Mouse (Mus musculus) cortical plate, adult 2 months (tissue): ENCODE measurements around the gene Pla2g2f.

Experiments used
- CTCF ChIP-seq: fragments of 200-500 bp; IDR thresholded peaks from 2 replicates; pipeline ENCODE4 v1.5.1; 2011; ENCODE audit warnings: mild to moderate bottlenecking, control low read depth, low read length; ENCODE audit not compliant: insufficient read depth; ENCODE audit errors: extremely low read depth
- POLR2A ChIP-seq: fragments of 200-500 bp; IDR thresholded peaks from 2 replicates; pipeline ENCODE4 v1.6.1; 2011; ENCODE audit warnings: mild to moderate bottlenecking, low read length, control low read depth; ENCODE audit not compliant: insufficient read depth; ENCODE audit errors: extremely low read depth

DNA sequence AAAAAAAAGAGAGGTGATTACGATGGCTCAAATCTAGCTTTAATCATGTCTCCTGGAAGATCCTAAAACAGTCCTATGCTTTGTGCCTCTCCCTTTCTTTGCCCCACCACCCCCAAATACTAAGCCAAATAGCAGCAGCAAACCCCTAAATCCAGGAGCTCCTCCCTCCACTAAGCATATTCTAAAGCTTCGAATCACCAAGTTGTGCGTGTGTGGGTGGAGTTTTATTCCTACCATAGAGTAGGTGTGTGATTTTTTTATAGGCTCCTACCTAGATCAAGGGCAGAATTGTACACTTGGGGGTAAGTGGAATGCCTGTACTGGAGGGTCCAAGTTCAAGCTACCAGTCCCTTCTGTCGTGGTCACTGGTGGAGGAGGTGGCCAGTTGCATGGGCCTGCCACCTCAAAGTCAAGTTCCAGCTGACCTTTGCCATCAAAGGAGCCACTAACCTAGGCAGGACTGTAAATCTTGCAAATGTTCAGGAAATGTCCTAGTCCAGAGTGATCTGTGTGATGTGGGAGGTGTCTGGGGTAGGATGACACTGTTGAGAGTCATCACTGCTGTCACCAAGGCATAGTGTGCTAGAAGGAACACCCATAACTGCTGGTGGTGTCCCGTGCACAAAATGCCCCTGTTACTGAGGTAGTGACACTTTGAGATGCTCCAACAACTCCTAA lies 38.7 kb downstream of the Pla2g2f start:
- TF ChIP-seq POLR2A, result no peak
- no peak for TF ChIP-seq CTCF
